In genomic region chr10:80258752-80259462, GRCm38 (mm10) we compare ENCODE assay signal across 10 mouse cellular contexts. TPM values are rescaled to one million over a fixed set of nuclear protein-coding genes. Genes with fewer than 3 reads are reported as not detected.
DNase-seq lines count a peak whose midpoint lies in the region; ATAC-seq and TF ChIP-seq lines count a peak whose summit lies in the region.
"Had no signal": no experiment of that assay in that cellular context is flagged by ENCODE, and none has a peak within 500 bp of the region (broad histone marks: within the 10 kb centered on the region; RNA-seq: fewer than 3 reads in every experiment).

No protein-coding gene starts in this region.

- peaks cover 39% of the 10 kb centered on the region for H3K4me1 ChIP-seq in midbrain, embryonic 12.5 days
- peaks cover 21% of the 10 kb centered on the region; the same call in 1 of the 2 replicates for H3K4me1 ChIP-seq in midbrain, embryonic 16.5 days (ENCODE audit: control insufficient read depth, insufficient read depth, low read length)
- H3K4me1 ChIP-seq in hindbrain, embryonic 16.5 days (ENCODE audit: control insufficient read depth, insufficient read depth, low read depth, low read length) = peaks cover 22% of the 10 kb centered on the region
- H3K4me1 ChIP-seq in neural tube, embryonic 13.5 days (replicated peaks) = peaks cover 46% of the 10 kb centered on the region

- peak; percentile 14 for DNase-seq in gastrocnemius, adult 2 months
- no peak for DNase-seq in gastrocnemius, postnatal 25 days
- no peak for DNase-seq in ovary, adult 18-20 months (ENCODE audit: low spot score)
- DNase-seq in left cerebral cortex, postnatal 4 days = no peak
- DNase-seq: lung, adult 18-20 months had no signal

- peak overlapping the region; percentile 8; the same call in 1 of the 2 replicates for H3K9ac ChIP-seq in midbrain, embryonic 12.5 days (replicated peaks)
- no peak overlapping the region for H3K9ac ChIP-seq in midbrain, embryonic 16.5 days (ENCODE audit: low read depth, low read length)
- H3K9ac ChIP-seq in hindbrain, embryonic 16.5 days (ENCODE audit: low read depth, low read length) = no peak overlapping the region
- H3K9ac ChIP-seq in neural tube, embryonic 13.5 days = peak overlapping the region; percentile 71; the same call in 1 of the 2 replicates

- H3K4me3 ChIP-seq in gastrocnemius, adult 2 months = peak overlapping the region; percentile 87
- H3K4me3 ChIP-seq in midbrain, embryonic 12.5 days = peak overlapping the region; percentile 44; the same call in 1 of the 2 replicates
- H3K4me3 ChIP-seq in midbrain, embryonic 16.5 days (ENCODE audit: low read depth, low read length) = no peak overlapping the region
- H3K4me3 ChIP-seq in hindbrain, embryonic 16.5 days (ENCODE audit: low read length) = no peak overlapping the region
- H3K4me3 ChIP-seq in neural tube, embryonic 13.5 days = no peak overlapping the region

- H3K27ac ChIP-seq in gastrocnemius, adult 2 months = peak overlapping the region; percentile 97
- H3K27ac ChIP-seq in midbrain, embryonic 12.5 days (replicated peaks) = no peak overlapping the region
- no peak overlapping the region for H3K27ac ChIP-seq in midbrain, embryonic 16.5 days (ENCODE audit: low read length)
- H3K27ac ChIP-seq in hindbrain, embryonic 16.5 days (ENCODE audit: low read depth, low read length) = no peak overlapping the region
- no peak overlapping the region for H3K27ac ChIP-seq in neural tube, embryonic 13.5 days (replicated peaks)

- no peaks in the 10 kb centered on the region; the same call in 1 of the 2 replicates for H3K27me3 ChIP-seq in midbrain, embryonic 12.5 days
- H3K27me3 ChIP-seq in midbrain, embryonic 16.5 days (ENCODE audit: control insufficient read depth, insufficient read depth, low read depth, low read length) = no peaks in the 10 kb centered on the region
- no peaks in the 10 kb centered on the region for H3K27me3 ChIP-seq in hindbrain, embryonic 16.5 days (replicated peaks; ENCODE audit: control insufficient read depth, insufficient read depth, low read length)
- no peaks in the 10 kb centered on the region for H3K27me3 ChIP-seq in neural tube, embryonic 13.5 days
- H3K27me3 ChIP-seq: CH12.LX had no signal

- ATAC-seq in midbrain, embryonic 12.5 days (ENCODE audit: low FRiP score, low read depth) = no peak
- ATAC-seq in midbrain, embryonic 16.5 days = no peak
- no peak for ATAC-seq in hindbrain, embryonic 16.5 days
- ATAC-seq in neural tube, embryonic 13.5 days (ENCODE audit: low read depth) = no peak

- no peak for TF ChIP-seq CTCF in gastrocnemius, adult 2 months (IDR thresholded peaks at IDR 0.05)

- intact Hi-C loops in gastrocnemius, adult 2 months (cut with DNase I) = no loop called here
- intact Hi-C loops in left cerebral cortex, postnatal 4 days (cut with DNase I) = no loop called here

- peak overlapping the region; percentile 84; the same call in 1 of the 2 replicates for H3K4me2 ChIP-seq in midbrain, embryonic 12.5 days (replicated peaks)
- H3K4me2 ChIP-seq in midbrain, embryonic 16.5 days (ENCODE audit: low read length) = no peak overlapping the region
- peak overlapping the region; percentile 91 for H3K4me2 ChIP-seq in hindbrain, embryonic 16.5 days (ENCODE audit: low read length)
- peak overlapping the region; percentile 82 for H3K4me2 ChIP-seq in neural tube, embryonic 13.5 days

- 92% methylated on average over 14 of the region's 14 CpGs for WGBS in midbrain, embryonic 12.5 days
- 96% methylated on average over 14 of the region's 14 CpGs for WGBS in midbrain, embryonic 16.5 days
- WGBS in hindbrain, embryonic 16.5 days = 92% methylated on average over 14 of the region's 14 CpGs
- WGBS in neural tube, embryonic 13.5 days = 94% methylated on average over 14 of the region's 14 CpGs

- H3K36me3 ChIP-seq in midbrain, embryonic 12.5 days = peaks cover 52% of the 10 kb centered on the region
- H3K36me3 ChIP-seq in midbrain, embryonic 16.5 days (ENCODE audit: control insufficient read depth, insufficient read depth, low read length) = peaks cover 29% of the 10 kb centered on the region
- peaks cover 31% of the 10 kb centered on the region for H3K36me3 ChIP-seq in hindbrain, embryonic 16.5 days (ENCODE audit: control insufficient read depth, insufficient read depth, low read length)
- peaks cover 52% of the 10 kb centered on the region for H3K36me3 ChIP-seq in neural tube, embryonic 13.5 days

- H3K9me3 ChIP-seq in midbrain, embryonic 12.5 days = no peaks in the 10 kb centered on the region
- no peaks in the 10 kb centered on the region for H3K9me3 ChIP-seq in midbrain, embryonic 16.5 days (replicated peaks; ENCODE audit: control insufficient read depth, low read length, poor library complexity, severe bottlenecking)
- no peaks in the 10 kb centered on the region for H3K9me3 ChIP-seq in hindbrain, embryonic 16.5 days (ENCODE audit: control insufficient read depth, low read length)
- H3K9me3 ChIP-seq in neural tube, embryonic 13.5 days = no peaks in the 10 kb centered on the region

RNA-seq across cellular contexts. Expression of gene Gamt, which starts 1.9 kb away (rescaled TPM):
- total RNA-seq in gastrocnemius, adult 2 months (2021) = 10 to 100 TPM; 14.0 to 28.5 TPM
- 10 to 100 TPM; 50.9 to 53.1 TPM for total RNA-seq in gastrocnemius, postnatal 25 days (2021)
- 28.1 and 29.5 TPM in 2 replicates for polyA plus RNA-seq in midbrain, embryonic 12.5 days (2016; fragmentation: Nextera tagmentation; extraction: Ambion mirVana)
- 15.8 and 19.5 TPM in 2 replicates for polyA plus RNA-seq in midbrain, embryonic 16.5 days (2015; fragmentation: Nextera tagmentation; extraction: Ambion mirVana)
- 31.8 and 32.6 TPM in 2 replicates for polyA plus RNA-seq in hindbrain, embryonic 16.5 days (2015; fragmentation: Nextera tagmentation; extraction: Ambion mirVana)
- 31.2 and 33.0 TPM in 2 replicates for polyA plus RNA-seq in neural tube, embryonic 13.5 days (2015; fragmentation: Nextera tagmentation; extraction: Ambion mirVana)
- total RNA-seq in left cerebral cortex, postnatal 4 days (2021) = 10 to 100 TPM; 21.9 to 23.0 TPM

RNA-seq across cellular contexts. Expression of gene Dazap1, which starts 2.4 kb away (rescaled TPM):
- 10 to 100 TPM; 34.2 to 38.4 TPM for total RNA-seq in gastrocnemius, adult 2 months (2021)
- total RNA-seq in gastrocnemius, postnatal 25 days (2021) = 10 to 100 TPM; 40.1 to 43.6 TPM
- 61.2 and 71.3 TPM in 2 replicates for polyA plus RNA-seq in midbrain, embryonic 12.5 days (2016; fragmentation: Nextera tagmentation; extraction: Ambion mirVana)
- 43.7 and 51.9 TPM in 2 replicates for polyA plus RNA-seq in midbrain, embryonic 16.5 days (2015; fragmentation: Nextera tagmentation; extraction: Ambion mirVana)
- 38.4 and 38.5 TPM in 2 replicates for polyA plus RNA-seq in hindbrain, embryonic 16.5 days (2015; fragmentation: Nextera tagmentation; extraction: Ambion mirVana)
- 59.8 and 66.5 TPM in 2 replicates for polyA plus RNA-seq in neural tube, embryonic 13.5 days (2015; fragmentation: Nextera tagmentation; extraction: Ambion mirVana)
- 100 to 1,000 TPM; 136 to 145 TPM for total RNA-seq in left cerebral cortex, postnatal 4 days (2021)

RNA-seq across cellular contexts. Expression of gene Ndufs7, which starts 10.0 kb away (rescaled TPM):
- 100 to 1,000 TPM; 496 to 663 TPM for total RNA-seq in gastrocnemius, adult 2 months (2021)
- total RNA-seq in gastrocnemius, postnatal 25 days (2021) = 100 to 1,000 TPM; 508 to 524 TPM
- 205 and 213 TPM in 2 replicates for polyA plus RNA-seq in midbrain, embryonic 12.5 days (2016; fragmentation: Nextera tagmentation; extraction: Ambion mirVana)
- 263 and 302 TPM in 2 replicates for polyA plus RNA-seq in midbrain, embryonic 16.5 days (2015; fragmentation: Nextera tagmentation; extraction: Ambion mirVana)
- 349 and 361 TPM in 2 replicates for polyA plus RNA-seq in hindbrain, embryonic 16.5 days (2015; fragmentation: Nextera tagmentation; extraction: Ambion mirVana)
- 250 and 275 TPM in 2 replicates for polyA plus RNA-seq in neural tube, embryonic 13.5 days (2015; fragmentation: Nextera tagmentation; extraction: Ambion mirVana)
- 100 to 1,000 TPM; 124 to 125 TPM for total RNA-seq in left cerebral cortex, postnatal 4 days (2021)

RNA-seq across cellular contexts. Expression of gene Mum1, which starts 32.7 kb away (rescaled TPM):
- total RNA-seq in gastrocnemius, adult 2 months (2021) = 10 to 100 TPM; 12.2 to 19.2 TPM
- 10 to 100 TPM; 14.5 to 14.8 TPM for total RNA-seq in gastrocnemius, postnatal 25 days (2021)
- polyA plus RNA-seq in midbrain, embryonic 12.5 days (2016; fragmentation: Nextera tagmentation; extraction: Ambion mirVana) = 151 and 195 TPM in 2 replicates
- polyA plus RNA-seq in midbrain, embryonic 16.5 days (2015; fragmentation: Nextera tagmentation; extraction: Ambion mirVana) = 47.8 and 51.1 TPM in 2 replicates
- polyA plus RNA-seq in hindbrain, embryonic 16.5 days (2015; fragmentation: Nextera tagmentation; extraction: Ambion mirVana) = 38.0 and 38.7 TPM in 2 replicates
- polyA plus RNA-seq in neural tube, embryonic 13.5 days (2015; fragmentation: Nextera tagmentation; extraction: Ambion mirVana) = 46.5 and 60.7 TPM in 2 replicates
- total RNA-seq in left cerebral cortex, postnatal 4 days (2021) = 10 to 100 TPM; 53.9 to 55.2 TPM

RNA-seq across cellular contexts. Expression of gene Rps15, which starts 33.3 kb away (rescaled TPM):
- 100 to 1,000 TPM; 634 to 773 TPM for total RNA-seq in gastrocnemius, adult 2 months (2021)
- total RNA-seq in gastrocnemius, postnatal 25 days (2021) = 100 to 1,000 TPM; 575 to 593 TPM
- 671 and 694 TPM in 2 replicates for polyA plus RNA-seq in midbrain, embryonic 12.5 days (2016; fragmentation: Nextera tagmentation; extraction: Ambion mirVana)
- 465 and 476 TPM in 2 replicates for polyA plus RNA-seq in midbrain, embryonic 16.5 days (2015; fragmentation: Nextera tagmentation; extraction: Ambion mirVana)
- 491 and 527 TPM in 2 replicates for polyA plus RNA-seq in hindbrain, embryonic 16.5 days (2015; fragmentation: Nextera tagmentation; extraction: Ambion mirVana)
- 573 and 601 TPM in 2 replicates for polyA plus RNA-seq in neural tube, embryonic 13.5 days (2015; fragmentation: Nextera tagmentation; extraction: Ambion mirVana)
- 100 to 1,000 TPM; 873 to 899 TPM for total RNA-seq in left cerebral cortex, postnatal 4 days (2021)

Comparison
In these comparisons a context has a peak if more than half of its experiments do, and no peak if none do; other contexts are left out.
1. H3K4me3 ChIP-seq: peak in gastrocnemius, adult 2 months (single experiment) and midbrain, embryonic 12.5 days (single experiment); none in midbrain, embryonic 16.5 days (single experiment), hindbrain, embryonic 16.5 days (single experiment) and neural tube, embryonic 13.5 days (single experiment).
2. H3K9ac ChIP-seq: peak in midbrain, embryonic 12.5 days (single experiment) and neural tube, embryonic 13.5 days (single experiment); none in midbrain, embryonic 16.5 days (single experiment) and hindbrain, embryonic 16.5 days (single experiment).